Mouse (Mus musculus) B cell, adult 2 months (primary cell): ENCODE data around the gene Skp2.

Experiments
- DNase-seq, 2 experiments: peaks; one replicate each; pipeline ENCODE4 v3.0.0; 2022

Gene Skp2

DNA sequence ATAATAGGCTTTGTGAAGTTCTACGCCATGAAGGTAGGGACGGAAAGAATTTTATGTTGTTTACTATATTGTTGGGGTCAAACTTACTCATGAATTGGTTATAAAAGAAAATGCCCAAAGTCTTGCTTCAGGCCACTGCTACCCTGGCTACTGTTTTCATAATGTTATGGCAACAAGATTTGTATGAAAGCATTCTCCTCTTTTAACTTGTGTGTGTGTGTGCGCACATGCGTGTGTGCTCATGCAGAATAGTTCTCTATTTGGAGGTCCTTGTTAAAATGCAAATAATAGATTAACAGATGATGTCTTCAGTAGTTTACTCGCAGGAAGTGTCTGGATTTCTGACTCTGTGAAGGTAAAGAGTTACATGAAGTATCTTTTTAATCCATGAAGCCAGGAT lies 81.5 kb downstream of the Skp2 start:
- peak in 1 of 2 experiments; percentile 14 for DNase-seq

DNA sequence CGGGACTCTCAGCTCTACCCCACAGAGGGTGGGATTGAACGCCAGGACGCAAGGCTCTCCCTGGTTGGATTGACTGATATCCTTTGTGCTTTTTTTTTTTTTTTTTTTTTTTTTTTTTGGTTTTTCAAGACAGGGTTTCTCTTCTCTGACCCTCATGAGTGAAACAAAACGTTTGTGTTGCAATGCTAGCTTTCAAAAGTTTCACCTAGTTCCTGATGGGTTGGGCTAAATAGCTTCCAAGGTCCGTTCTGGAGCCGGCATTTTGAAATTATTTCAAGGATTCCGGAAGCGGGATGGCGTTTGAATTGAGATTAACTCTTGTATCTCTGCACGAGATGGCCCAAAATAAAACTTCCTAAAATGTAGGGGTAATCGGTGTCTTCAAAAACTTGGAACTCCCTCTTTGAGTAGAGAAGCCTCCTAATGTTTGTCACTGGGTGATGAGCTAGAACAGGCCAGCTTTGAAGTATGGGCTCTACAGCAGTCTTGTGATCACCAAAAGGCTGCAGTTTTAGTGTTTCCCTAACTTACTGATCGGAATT lies 82.1 kb downstream of the Skp2 start:
- DNase-seq: no peak

DNA sequence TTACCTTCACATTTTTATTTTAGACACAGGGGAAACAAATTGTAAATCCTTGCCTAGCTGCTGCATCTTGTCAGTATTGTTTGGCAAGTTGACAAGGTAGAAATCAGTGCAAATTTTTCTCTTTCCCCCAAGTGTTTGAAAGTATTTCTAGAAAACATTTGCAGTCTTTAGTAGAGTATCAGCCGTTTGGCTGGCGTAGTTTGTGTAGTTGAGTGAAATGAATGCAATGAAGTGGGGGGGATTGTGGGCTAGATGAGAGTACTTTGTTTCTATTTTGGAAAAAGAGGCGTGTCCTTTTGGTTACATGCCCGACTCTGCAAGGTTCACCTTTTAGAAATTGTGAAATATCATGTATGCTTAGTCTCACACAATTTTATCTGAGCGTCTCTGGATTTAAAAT lies 82.6 kb downstream of the Skp2 start:
- DNase-seq: peak; percentile 13 to 14

DNA sequence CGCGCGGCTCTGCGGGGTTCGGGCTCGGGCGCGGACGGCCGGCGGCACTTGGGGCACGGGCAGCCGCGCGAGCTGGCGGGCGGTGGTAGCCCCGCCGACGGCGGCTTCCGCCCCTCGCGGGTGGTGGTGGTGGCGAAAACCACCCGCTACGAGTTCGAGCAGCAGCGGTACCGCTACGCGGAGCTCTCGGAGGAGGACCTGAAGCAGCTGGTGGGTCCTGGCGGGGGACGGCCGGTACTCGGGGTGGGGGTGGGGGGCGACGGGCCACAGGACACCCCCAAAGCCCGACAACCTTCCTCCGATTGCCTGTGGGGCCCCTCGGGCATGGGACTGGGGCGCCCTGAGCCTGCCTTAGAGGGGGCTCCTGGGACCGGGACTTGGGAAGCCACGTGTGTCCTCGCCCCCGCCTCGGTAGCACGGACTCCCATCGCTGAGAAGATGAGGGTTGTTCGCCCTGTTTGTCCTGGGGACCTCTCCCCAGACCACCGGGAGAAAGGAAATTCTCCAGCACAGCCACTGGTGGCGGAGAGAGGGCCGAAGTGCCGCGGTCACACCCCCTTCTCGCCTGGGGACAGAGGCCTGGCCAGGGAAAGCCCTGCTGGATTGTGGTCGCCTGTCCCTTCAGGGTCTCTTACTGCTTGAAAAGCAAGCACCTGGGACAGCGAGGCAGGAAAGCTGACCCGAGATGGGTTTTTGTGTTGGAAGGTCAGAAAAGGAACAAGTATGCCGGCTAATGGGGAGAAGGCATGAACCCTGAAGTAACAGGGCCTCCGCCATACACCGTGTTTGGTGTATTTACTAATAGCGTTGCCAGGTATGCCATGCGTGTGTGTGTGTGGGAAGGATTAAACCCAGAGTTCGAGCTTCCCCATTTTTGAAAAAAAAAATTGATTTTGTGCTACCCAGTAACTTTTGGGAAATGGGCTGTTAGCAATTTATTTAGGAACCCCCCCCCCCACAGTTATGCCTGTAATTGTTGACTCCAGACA lies 83.4 kb downstream of the Skp2 start:
- peak; percentile 55 to 66 for DNase-seq

DNA sequence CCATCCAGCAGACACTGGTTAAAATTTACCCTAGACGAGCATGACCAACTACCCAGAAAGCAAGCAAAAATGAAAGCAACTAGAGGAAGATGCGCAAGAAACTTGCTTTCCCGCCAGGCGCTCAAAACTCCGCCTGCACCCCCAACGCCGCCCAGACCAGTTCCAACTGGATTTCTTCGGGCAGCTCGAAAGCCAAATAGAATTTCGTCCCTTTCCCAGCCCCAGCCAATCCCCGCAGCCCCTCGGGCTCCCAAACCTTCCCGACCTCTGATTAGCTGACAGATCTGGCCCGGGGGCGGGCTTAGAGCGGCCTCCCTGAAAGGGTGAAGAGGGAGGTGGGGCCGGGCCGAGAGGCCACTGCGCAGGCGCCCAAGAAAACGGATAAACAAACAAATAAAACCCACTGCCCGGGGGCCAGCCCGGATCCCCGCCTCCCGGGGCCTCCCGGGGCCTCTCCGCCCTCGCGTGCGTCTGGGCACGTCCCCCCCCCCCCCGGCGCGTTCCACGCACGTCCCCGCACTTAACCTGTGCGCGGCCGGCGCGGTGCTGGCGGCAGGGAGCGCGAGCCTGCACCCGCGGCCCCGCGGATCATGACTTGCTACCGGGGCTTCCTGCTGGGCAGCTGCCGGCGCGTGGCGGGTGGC lies 84.2 kb downstream of the Skp2 start, which contains the start of gene Nadk2:
TSS of gene Nadk2 (plus strand) at position 349 of the 644 bp plus-strand sequence.
- peak; percentile 96 to 97 for DNase-seq

DNA sequence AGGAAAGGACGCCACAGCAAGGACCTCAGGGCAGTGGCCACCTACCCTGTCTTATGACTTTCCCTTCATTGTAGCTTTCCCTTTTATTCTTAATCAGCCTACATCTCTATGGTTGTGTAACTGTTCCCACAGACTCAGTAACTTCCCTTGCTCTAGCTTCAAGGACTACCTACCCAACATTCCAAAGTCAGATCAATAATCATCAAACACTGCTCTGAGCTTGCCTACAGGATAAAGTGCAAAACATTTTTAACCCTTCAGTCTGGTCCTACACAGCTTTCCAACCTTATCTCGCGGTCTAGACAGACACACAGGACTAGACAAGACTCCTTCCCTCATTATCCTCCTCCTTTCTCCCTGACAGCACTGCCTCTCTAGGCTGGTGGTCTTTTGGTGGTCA lies 84.9 kb downstream of the Skp2 start:
- DNase-seq: no peak

DNA sequence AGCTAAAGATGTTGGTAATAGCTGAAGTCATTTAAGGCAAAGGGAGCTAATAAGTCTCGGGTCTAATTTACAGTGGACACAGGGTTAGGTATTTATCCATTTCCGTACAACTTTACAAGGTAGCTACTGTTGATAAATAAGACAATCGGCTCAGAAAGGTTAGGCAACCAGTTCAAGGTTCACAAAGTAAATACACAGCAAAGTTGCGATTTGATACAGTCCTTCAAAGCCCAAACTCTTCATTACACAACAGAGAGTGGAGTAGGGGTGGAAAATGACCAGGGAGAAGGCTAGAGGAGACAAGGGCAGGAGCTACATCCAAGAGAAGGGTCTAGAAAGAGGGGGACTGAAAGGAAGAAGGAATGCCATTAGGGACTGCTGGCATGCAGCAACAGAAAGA lies 86.3 kb downstream of the Skp2 start:
- DNase-seq: no peak
